Mouse (Mus musculus) mouse trophoblast stem cell (cell line): ENCODE measurements around the gene Tex50.

Experiments used
- in situ Hi-C, 2 experiments: fragments of 300-500 bp; cut with MseI, MboI; formaldehyde crosslinking; loops; 2 replicates in 1 of 2; 3 replicates in 1 of 2; pipeline ENCODE4 v1.15.1; 2025

Tex50 gene

GRCm38 (mm10) chr1:161122661-161123418 lies 36.3 kb downstream of the Tex50 start:
- in situ Hi-C loops, result no loop called here

GRCm38 (mm10) chr1:161114591-161114990 lies 44.5 kb downstream of the Tex50 start:
- in situ Hi-C loops, result no loop called here

GRCm38 (mm10) chr1:161109216-161109615 lies 49.9 kb downstream of the Tex50 start:
- in situ Hi-C loops, result no loop called here
